Mouse (Mus musculus) embryonic fibroblast, embryonic 13.5 days (primary cell): ENCODE results near the gene Wiz.

Experiments used
- CTCF ChIP-seq: IDR thresholded peaks from 2 replicates; pipeline ENCODE4 v1.5.1; 2011; ENCODE audit warnings: mild to moderate bottlenecking, control low read depth, low read length, moderate library complexity, borderline replicate concordance; ENCODE audit not compliant: insufficient read depth
- POLR2A ChIP-seq: IDR thresholded peaks from 2 replicates; pipeline ENCODE4 v1.6.1; 2011; ENCODE audit warnings: low read depth, mild to moderate bottlenecking, control low read depth, low read length, moderate library complexity

GRCm38 (mm10) chr17:32424034-32424433 is 34.8 kb upstream of the Wiz start, which contains the start of gene Pglyrp2:
- TF ChIP-seq CTCF (no peak), POLR2A (no peak)
